Mouse (Mus musculus): Measurements from ENCODE around the gene Mindy2.
"Not testable (repeated sequence)": the region's sequence is repeated elsewhere in the genome, so short reads cannot be mapped to it uniquely, and the experiment has no call there.

Mindy2 gene

GRCm38 (mm10) chr9:70584641-70585040 lies 72.3 kb downstream of the Mindy2 start:
- DNase-seq (ENCODE audit: low read depth, low spot score): no peak

GRCm38 (mm10) chr9:70580956-70581355 lies 76.0 kb downstream of the Mindy2 start:
- DNase-seq (ENCODE audit: low read depth, low spot score): peak; percentile 16

- DNase-seq (ENCODE audit: low read depth, low spot score): no peak
Measured at GRCm38 (mm10) chr9:70578123-70578522, 78.9 kb downstream of the Mindy2 start.

GRCm38 (mm10) chr9:70570351-70570750 lies 86.6 kb downstream of the Mindy2 start:
- DNase-seq (ENCODE audit: low read depth, low spot score): no peak

- DNase-seq (ENCODE audit: low read depth, low spot score): no peak
Measured at GRCm38 (mm10) chr9:70567651-70568050, 89.3 kb downstream of the Mindy2 start.

- no peak for DNase-seq (ENCODE audit: low read depth, low spot score)
Measured at GRCm38 (mm10) chr9:70562825-70563224, 94.1 kb downstream of the Mindy2 start.

- no peak for DNase-seq (ENCODE audit: low read depth, low spot score)
Measured at GRCm38 (mm10) chr9:70556796-70557195, 100.2 kb downstream of the Mindy2 start.

GRCm38 (mm10) chr9:70555431-70555830 lies 101.5 kb downstream of the Mindy2 start:
- no peak for DNase-seq (ENCODE audit: low read depth, low spot score)

- DNase-seq (ENCODE audit: low read depth, low spot score): not testable (repeated sequence)
Measured at GRCm38 (mm10) chr9:70552233-70552632, 104.7 kb downstream of the Mindy2 start.

GRCm38 (mm10) chr9:70551524-70551923 lies 105.5 kb downstream of the Mindy2 start:
- DNase-seq (ENCODE audit: low read depth, low spot score): no peak
